Mouse (Mus musculus) hindbrain, embryonic 12.5 days (tissue): ENCODE results near the gene Galnt10. TPM values are rescaled to one million over a fixed set of nuclear protein-coding genes. Genes with fewer than 3 reads are reported as not detected.

Experiments used
- polyA plus RNA-seq: library from polyadenylated mRNA; unstranded; fragments of >200 nt; fragmentation: Nextera tagmentation; extraction: Ambion mirVana; gene quantifications from 2 replicates; pipeline ENCODE4 v1.2.1, GENCODE M21; 2016

The Galnt10 gene
- polyA plus RNA-seq, 1 experiment from 2014 or later: 31.4 TPM

Other genes with a start within 250 kb of the Galnt10 start
- 86.3 and 88.2 TPM in 2 replicates for gene Fam114a2, start 126.8 kb upstream of the Galnt10 start, polyA plus RNA-seq
- gene Mfap3, start 126.8 kb upstream of the Galnt10 start, polyA plus RNA-seq: 57.6 and 59.7 TPM in 2 replicates
- 18.6 and 20.8 TPM in 2 replicates for gene Sap30l, start 156.2 kb downstream of the Galnt10 start, polyA plus RNA-seq
- gene Hand1, start 187.4 kb downstream of the Galnt10 start, polyA plus RNA-seq: 0.25 and 0.32 TPM in 2 replicates